Mouse (Mus musculus) forebrain, postnatal 0 days (tissue): ENCODE data around the gene Lama2. TPM values are rescaled to one million over a fixed set of nuclear protein-coding genes. Genes with fewer than 3 reads are reported as not detected.

Source experiments
- ATAC-seq: fragments of 200-750 bp; cut with Nextera tagmentation; 2 replicates; pipeline ENCODE4 v1.8.0; 2017; ENCODE audit warnings: mild to moderate bottlenecking, moderate library complexity
- DNase-seq: peaks from one replicate; pipeline ENCODE4 v3.0.0-alpha.2; 2015
- H3K27ac ChIP-seq: fragments of 300-500 bp; sonication (generic); 2 replicates; pipeline ENCODE4 v1.5.1; 2014; ENCODE audit warnings: low read depth, mild to moderate bottlenecking, antibody characterized with exemption, low read length, moderate library complexity, mixed read lengths
- H3K27me3 ChIP-seq: fragments of 300-500 bp; sonication (generic); 2 replicates; pipeline ENCODE4 v1.6.1; 2014; ENCODE audit warnings: mild to moderate bottlenecking, low read length, mixed read lengths; ENCODE audit not compliant: insufficient read depth
- H3K36me3 ChIP-seq: fragments of 300-500 bp; sonication (generic); 2 replicates; pipeline ENCODE4 v1.6.1; 2014; ENCODE audit warnings: mild to moderate bottlenecking, moderate library complexity; ENCODE audit not compliant: insufficient read depth
- H3K4me1 ChIP-seq: fragments of 300-500 bp; sonication (generic); 2 replicates; pipeline ENCODE4 v1.6.1; 2014; ENCODE audit warnings: antibody characterized with exemption; ENCODE audit not compliant: insufficient read depth
- H3K4me2 ChIP-seq: fragments of 300-500 bp; sonication (generic); 2 replicates; pipeline ENCODE4 v1.6.1; 2014; ENCODE audit warnings: low read depth, mild to moderate bottlenecking, moderate library complexity
- H3K4me3 ChIP-seq: fragments of 300-500 bp; sonication (generic); 2 replicates; pipeline ENCODE4 v1.5.1; 2014; ENCODE audit warnings: low read depth, low read length, mixed read lengths
- H3K9ac ChIP-seq: fragments of 300-500 bp; sonication (generic); 2 replicates; pipeline ENCODE4 v1.6.1; 2014; ENCODE audit warnings: mild to moderate bottlenecking
- H3K9me3 ChIP-seq: fragments of 300-500 bp; sonication (generic); 2 replicates; pipeline ENCODE4 v1.6.1; 2016; ENCODE audit warnings: low read length
- CTCF ChIP-seq: sonication (generic); IDR thresholded peaks from 2 replicates; pipeline ENCODE4 v1.5.1; 2016; ENCODE audit warnings: antibody characterized with exemption, control low read depth, low read depth
- WGBS: fragments of 180-500 bp; shearing (Covaris S2); extraction: QIAGEN DNeasy Blood & Tissue Kit; methylation state at CpG from one replicate; pipeline ENCODE4 v1.1.7; 2014; 5-methylcytosine and 5-hydroxymethylcytosine counted together
- polyA plus RNA-seq: library from polyadenylated mRNA; unstranded; fragments of >200 nt; fragmentation: Nextera tagmentation; extraction: Ambion mirVana; gene quantifications from 2 replicates; pipeline ENCODE4 v1.2.1, GENCODE M21; 2015
- total RNA-seq: library from RNA; depleted of rRNA; stranded (reverse); fragments of >200 nt; gene quantifications from 2 replicates; pipeline ENCODE4 v1.2.3, GENCODE M21; 2014

Lama2 gene
- total and polyA plus RNA-seq, 2 experiments from 2014 or later, result 3.7 to 11.9 TPM

GRCm38 (mm10) chr10:27188630-27189365 is 430.8 kb downstream of the Lama2 start:
- 70% methylated on average over 9 of the region's 9 CpGs for WGBS
- ATAC-seq, result no peak
- Histone ChIP-seq H3K36me3 (no peaks in the 10 kb centered on the region), H3K27ac (no peak overlapping the region), H3K4me2 (no peak overlapping the region), H3K4me3 (no peak overlapping the region), H3K9me3 (no peaks in the 10 kb centered on the region), H3K9ac (no peak overlapping the region), H3K27me3 (no peaks in the 10 kb centered on the region), H3K4me1 (peaks cover 3% of the 10 kb centered on the region; the same call in 1 of the 2 replicates)
- no peak for TF ChIP-seq CTCF
- no peak for DNase-seq

- no peak overlapping the region for H3K4me3 ChIP-seq
- WGBS, result 51% methylated on average over 5 of the region's 5 CpGs
- DNase-seq, result no peak
Measured at GRCm38 (mm10) chr10:27184185-27184584, 435.4 kb downstream of the Lama2 start.

GRCm38 (mm10) chr10:27174271-27174670 is 445.3 kb downstream of the Lama2 start:
- no peak for DNase-seq
- Histone ChIP-seq H3K27me3 (no peaks in the 10 kb centered on the region), H3K4me2 (no peak overlapping the region), H3K9ac (no peak overlapping the region), H3K36me3 (no peaks in the 10 kb centered on the region), H3K9me3 (no peaks in the 10 kb centered on the region), H3K4me3 (no peak overlapping the region), H3K4me1 (no peaks in the 10 kb centered on the region), H3K27ac (no peak overlapping the region)
- ATAC-seq, result no peak
- 56% methylated on average over 2 of the region's 2 CpGs for WGBS
- TF ChIP-seq CTCF, result no peak

More at GRCm38 (mm10) chr10:27184185-27184584, 435.4 kb downstream of the Lama2 start:
- Histone ChIP-seq H3K9me3 (no peaks in the 10 kb centered on the region), H3K27me3 (no peaks in the 10 kb centered on the region), H3K4me1 (peaks cover 3% of the 10 kb centered on the region; the same call in 1 of the 2 replicates), H3K36me3 (no peaks in the 10 kb centered on the region), H3K9ac (no peak overlapping the region), H3K4me2 (no peak overlapping the region), H3K27ac (no peak overlapping the region)
- no peak for ATAC-seq
- TF ChIP-seq CTCF, result no peak

- Histone ChIP-seq H3K4me2 (no peak overlapping the region), H3K27me3 (no peaks in the 10 kb centered on the region), H3K27ac (no peak overlapping the region), H3K9ac (no peak overlapping the region), H3K4me1 (no peaks in the 10 kb centered on the region), H3K36me3 (no peaks in the 10 kb centered on the region), H3K9me3 (no peaks in the 10 kb centered on the region), H3K4me3 (no peak overlapping the region)
- ATAC-seq, result no peak
- TF ChIP-seq CTCF, result no peak
- WGBS, result 70% methylated on average over 3 of the region's 3 CpGs
- DNase-seq, result no peak
Measured at GRCm38 (mm10) chr10:27164738-27165137, 454.8 kb downstream of the Lama2 start.

GRCm38 (mm10) chr10:27162364-27162763 is 457.2 kb downstream of the Lama2 start:
- no peaks in the 10 kb centered on the region for H3K9me3 ChIP-seq
- H3K4me1 ChIP-seq, result no peaks in the 10 kb centered on the region
- no peak overlapping the region for H3K4me2 ChIP-seq
- TF ChIP-seq CTCF, result no peak
- WGBS, result 83% methylated on average over 2 of the region's 2 CpGs
- no peak for ATAC-seq
- no peak for DNase-seq
- no peak overlapping the region for H3K27ac ChIP-seq
- H3K9ac ChIP-seq, result no peak overlapping the region
- no peaks in the 10 kb centered on the region for H3K27me3 ChIP-seq
- H3K4me3 ChIP-seq, result no peak overlapping the region
- no peaks in the 10 kb centered on the region for H3K36me3 ChIP-seq

GRCm38 (mm10) chr10:27150220-27150619 is 469.3 kb downstream of the Lama2 start:
- ATAC-seq, result no peak
- Histone ChIP-seq H3K4me1 (no peaks in the 10 kb centered on the region), H3K4me3 (no peak overlapping the region), H3K4me2 (no peak overlapping the region), H3K36me3 (no peaks in the 10 kb centered on the region), H3K9ac (no peak overlapping the region), H3K27ac (no peak overlapping the region), H3K9me3 (no peaks in the 10 kb centered on the region), H3K27me3 (no peaks in the 10 kb centered on the region)
- no peak for TF ChIP-seq CTCF
- 80% methylated on average over 3 of the region's 3 CpGs for WGBS
- no peak for DNase-seq

- no peaks in the 10 kb centered on the region for H3K9me3 ChIP-seq
- H3K4me1 ChIP-seq, result no peaks in the 10 kb centered on the region
- no peak overlapping the region for H3K27ac ChIP-seq
- no peak overlapping the region for H3K4me2 ChIP-seq
- no peak overlapping the region for H3K9ac ChIP-seq
- WGBS, result 15% methylated on average over 3 of the region's 3 CpGs
- ATAC-seq (no peak), DNase-seq (no peak)
- no peak overlapping the region for H3K4me3 ChIP-seq
- no peaks in the 10 kb centered on the region for H3K36me3 ChIP-seq
- no peaks in the 10 kb centered on the region for H3K27me3 ChIP-seq
- no peak for TF ChIP-seq CTCF
Measured at GRCm38 (mm10) chr10:27140422-27140821, 479.1 kb downstream of the Lama2 start.
